In the genomic region with DNA sequence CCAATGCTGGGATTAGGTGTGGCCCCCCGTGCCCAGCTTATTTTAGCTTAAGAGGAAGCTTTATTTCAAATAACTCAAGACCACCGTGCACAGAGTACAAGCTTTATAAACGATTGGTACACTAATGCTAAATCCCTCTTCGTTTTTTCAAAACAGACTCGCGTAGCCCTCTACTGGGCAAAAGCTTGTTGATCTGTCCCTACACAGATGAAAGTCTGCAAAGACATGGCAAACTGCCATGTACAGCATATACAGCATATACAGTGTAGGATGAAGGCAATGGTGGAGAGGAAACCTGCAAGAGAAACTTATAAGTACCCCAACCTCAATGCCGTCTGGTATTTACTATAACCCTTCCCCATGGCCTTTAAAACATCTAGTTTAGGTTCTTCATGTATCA, we compare ENCODE assay signal across 10 mouse cellular contexts. TPM values are rescaled to one million over a fixed set of nuclear protein-coding genes. Genes with fewer than 3 reads are reported as not detected.
DNase-seq lines count a peak whose midpoint lies in the region; ATAC-seq and TF ChIP-seq lines count a peak whose summit lies in the region.
"Had no signal": no experiment of that assay in that cellular context is flagged by ENCODE, and none has a peak within 500 bp of the region (broad histone marks: within the 10 kb centered on the region; RNA-seq: fewer than 3 reads in every experiment).

No protein-coding gene starts in this region.

- no peak overlapping the region for H3K27ac ChIP-seq in intestine, postnatal 0 days (ENCODE audit: low read depth, low read length)
- no peak overlapping the region for H3K27ac ChIP-seq in intestine, embryonic 15.5 days
- H3K27ac ChIP-seq in stomach, postnatal 0 days (replicated peaks): no peak overlapping the region
- H3K27ac ChIP-seq: embryonic facial prominence, embryonic 12.5 days; limb, embryonic 15.5 days had no signal

- WGBS in intestine, postnatal 0 days: 51% methylated on average over 7 of the region's 7 CpGs
- WGBS in intestine, embryonic 15.5 days: 40% methylated on average over 7 of the region's 7 CpGs
- 34% methylated on average over 7 of the region's 7 CpGs for WGBS in stomach, postnatal 0 days

- DNase-seq in adrenal gland, postnatal 10 days: peak; percentile 8
- no peak for DNase-seq in adrenal gland, postnatal 25 days
- peak; percentile 9 for DNase-seq in right cerebral cortex, adult 18-20 months
- no peak for DNase-seq in right cerebral cortex, postnatal 25 days
- DNase-seq in stomach, postnatal 0 days (ENCODE audit: low spot score): no peak
- no peak for DNase-seq in thymus, postnatal 10 days (ENCODE audit: low spot score in 2 of 2)

- no peak for ATAC-seq in intestine, postnatal 0 days
- no peak for ATAC-seq in intestine, embryonic 15.5 days
- ATAC-seq in stomach, postnatal 0 days (ENCODE audit: low FRiP score, low TSS enrichment): no peak

- no peak for TF ChIP-seq EP300 in stomach, postnatal 0 days (optimal IDR thresholded peaks at IDR 0.05)

- H3K4me3 ChIP-seq in intestine, postnatal 0 days (ENCODE audit: low read depth, low read length): no peak overlapping the region
- no peak overlapping the region for H3K4me3 ChIP-seq in intestine, embryonic 15.5 days (replicated peaks)
- H3K4me3 ChIP-seq in stomach, postnatal 0 days (ENCODE audit: low read depth, low read length): no peak overlapping the region
- H3K4me3 ChIP-seq: embryonic facial prominence, embryonic 12.5 days; limb, embryonic 15.5 days had no signal

- no peaks in the 10 kb centered on the region for H3K4me1 ChIP-seq in intestine, postnatal 0 days (replicated peaks; ENCODE audit: control insufficient read depth, insufficient read depth, low read length)
- no peaks in the 10 kb centered on the region for H3K4me1 ChIP-seq in intestine, embryonic 15.5 days (replicated peaks)
- no peaks in the 10 kb centered on the region for H3K4me1 ChIP-seq in stomach, postnatal 0 days (replicated peaks; ENCODE audit: control insufficient read depth, insufficient read depth)
- H3K4me1 ChIP-seq: embryonic facial prominence, embryonic 12.5 days; limb, embryonic 15.5 days had no signal

- no peak overlapping the region for H3K4me2 ChIP-seq in intestine, postnatal 0 days (replicated peaks; ENCODE audit: low read depth)
- H3K4me2 ChIP-seq in intestine, embryonic 15.5 days (replicated peaks): no peak overlapping the region
- H3K4me2 ChIP-seq in stomach, postnatal 0 days (replicated peaks; ENCODE audit: low read depth): no peak overlapping the region
- H3K4me2 ChIP-seq: embryonic facial prominence, embryonic 12.5 days; limb, embryonic 15.5 days had no signal

- TF ChIP-seq CTCF in intestine, postnatal 0 days (IDR thresholded peaks at IDR 0.05; ENCODE audit: low read depth): peak; percentile 68
- peak; percentile 63 for TF ChIP-seq CTCF in stomach, postnatal 0 days (IDR thresholded peaks at IDR 0.05; ENCODE audit: low read depth)

- no peak overlapping the region for H3K9ac ChIP-seq in intestine, postnatal 0 days (ENCODE audit: low read depth, low read length)
- no peak overlapping the region for H3K9ac ChIP-seq in intestine, embryonic 15.5 days
- no peak overlapping the region for H3K9ac ChIP-seq in stomach, postnatal 0 days (ENCODE audit: low read length)
- H3K9ac ChIP-seq: embryonic facial prominence, embryonic 12.5 days; limb, embryonic 15.5 days had no signal

- no peaks in the 10 kb centered on the region for H3K9me3 ChIP-seq in intestine, postnatal 0 days (ENCODE audit: control insufficient read depth)
- no peaks in the 10 kb centered on the region for H3K9me3 ChIP-seq in intestine, embryonic 15.5 days
- H3K9me3 ChIP-seq in stomach, postnatal 0 days (ENCODE audit: control insufficient read depth, low read length): no peaks in the 10 kb centered on the region
- H3K9me3 ChIP-seq: embryonic facial prominence, embryonic 12.5 days; limb, embryonic 15.5 days had no signal

- H3K27me3 ChIP-seq in intestine, postnatal 0 days (replicated peaks; ENCODE audit: control insufficient read depth, insufficient read depth, low read length): no peaks in the 10 kb centered on the region
- no peaks in the 10 kb centered on the region for H3K27me3 ChIP-seq in intestine, embryonic 15.5 days (replicated peaks)
- H3K27me3 ChIP-seq in stomach, postnatal 0 days (ENCODE audit: control insufficient read depth, insufficient read depth, low read length): no peaks in the 10 kb centered on the region
- H3K27me3 ChIP-seq: embryonic facial prominence, embryonic 12.5 days; limb, embryonic 15.5 days had no signal

- no peaks in the 10 kb centered on the region for H3K36me3 ChIP-seq in intestine, postnatal 0 days (ENCODE audit: control insufficient read depth, insufficient read depth)
- H3K36me3 ChIP-seq in intestine, embryonic 15.5 days: no peaks in the 10 kb centered on the region
- no peaks in the 10 kb centered on the region for H3K36me3 ChIP-seq in stomach, postnatal 0 days (ENCODE audit: control insufficient read depth, insufficient read depth, low read length)
- H3K36me3 ChIP-seq: embryonic facial prominence, embryonic 12.5 days; limb, embryonic 15.5 days had no signal

RNA-seq across cellular contexts. Expression of a gene that starts 46.1 kb away (rescaled TPM):
- 10 to 100 TPM; 26.0 to 36.4 TPM for total RNA-seq in adrenal gland, postnatal 10 days (2021)
- total RNA-seq in adrenal gland, postnatal 25 days (2021): 26.1 and 26.5 TPM in 2 replicates
- 13.1 and 14.4 TPM in 2 replicates for polyA plus RNA-seq in intestine, postnatal 0 days (2015; fragmentation: Nextera tagmentation; extraction: Ambion mirVana)
- polyA plus RNA-seq in intestine, embryonic 15.5 days (2015; fragmentation: Nextera tagmentation; extraction: Ambion mirVana): 46.8 and 53.0 TPM in 2 replicates
- 20.6 and 20.9 TPM in 2 replicates for polyA plus RNA-seq in stomach, postnatal 0 days (2015; fragmentation: Nextera tagmentation; extraction: Ambion mirVana)

Comparison
In these comparisons a context has a peak if more than half of its experiments do, and no peak if none do; other contexts are left out.
1. DNase-seq: peak in adrenal gland, postnatal 10 days (single experiment) and right cerebral cortex, adult 18-20 months (single experiment); none in adrenal gland, postnatal 25 days (single experiment), right cerebral cortex, postnatal 25 days (single experiment), stomach, postnatal 0 days (single experiment) and thymus, postnatal 10 days (0 of 2).